Mouse (Mus musculus) gastrocnemius, postnatal 36 days (tissue): Measurements from ENCODE around the gene 4921507P07Rik. TPM values are rescaled to one million over a fixed set of nuclear protein-coding genes. Genes with fewer than 3 reads are reported as not detected.
A peak's percentile ranks its signal among the peaks of the same experiment; 100 is the strongest.
"Not testable (repeated sequence)": the region's sequence is repeated elsewhere in the genome, so short reads cannot be mapped to it uniquely, and the experiment has no call there.

Source experiments
- DNase-seq, 2 experiments: peaks; one replicate each; pipeline ENCODE4 v3.0.0; 2022
- intact Hi-C: fragments of 180-260 bp; cut with DNase I; formaldehyde crosslinking; loops from one replicate; pipeline ENCODE4 v1.15.1; 2025
- long read RNA-seq, 2 experiments: library from polyadenylated mRNA; stranded (forward); transcript quantifications; one replicate each; pipeline ENCODE4 v2.0.0; 2021
- total RNA-seq, 2 experiments: library from RNA; stranded (reverse); gene quantifications; 2 replicates each; pipeline ENCODE4 v1.2.3; 2021

Gene 4921507P07Rik
- under 1 TPM; 0.48 to 0.59 TPM for total RNA-seq
- long read RNA-seq, experiment 1 = 0 reads
- long read RNA-seq, experiment 2 = 0 reads

DNA sequence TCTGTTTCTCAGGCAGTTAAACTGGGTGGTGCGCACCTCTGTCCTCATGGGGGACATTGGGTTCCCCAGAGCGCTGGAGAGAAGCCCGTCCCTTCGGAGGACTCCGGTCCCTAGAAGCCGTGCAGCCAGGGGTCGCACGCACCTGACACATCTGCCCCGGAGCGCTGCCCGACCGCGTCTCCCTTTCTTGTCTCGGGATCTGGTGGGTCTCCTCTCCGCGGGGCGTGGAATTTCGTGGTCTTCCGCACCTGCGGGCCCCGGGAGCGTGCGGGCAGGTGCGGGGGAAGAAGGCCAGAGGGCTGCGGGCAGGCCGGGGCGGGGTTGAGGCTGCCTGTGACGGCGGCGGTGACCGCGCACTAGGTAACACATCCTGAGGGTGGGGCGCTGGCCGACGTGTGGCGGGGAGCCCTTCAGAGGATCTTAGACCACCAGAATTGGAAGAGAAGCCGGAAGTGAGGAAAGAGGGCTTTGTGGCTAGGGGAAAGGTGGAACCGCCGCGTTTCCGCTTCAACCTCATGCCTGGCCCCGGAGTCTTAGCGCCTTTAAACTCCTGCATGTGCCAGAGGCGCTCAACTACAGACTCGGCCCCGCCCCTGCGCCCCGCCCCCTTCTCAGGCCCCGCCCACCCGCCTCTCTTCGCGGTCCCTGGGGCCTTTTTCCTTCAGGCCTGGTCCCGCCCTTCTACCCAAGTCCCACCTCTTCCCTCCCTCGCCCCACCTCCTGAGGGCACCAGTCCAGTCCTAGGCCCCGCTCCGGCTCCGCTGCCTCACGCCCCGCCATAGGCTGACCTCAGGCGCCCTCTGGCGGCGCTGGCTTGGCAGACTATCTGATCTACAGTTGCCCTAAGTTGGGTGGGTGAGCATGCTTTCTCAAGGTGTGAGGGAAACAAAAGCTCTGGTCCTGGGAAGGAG is at the start of gene 4921507P07Rik:
Gene 4921507P07Rik, minus strand, starts transcription at position 332 of the 911 bp plus-strand sequence.
- intact Hi-C loops = no loop called here
- DNase-seq = peak; percentile 92 to 95

DNA sequence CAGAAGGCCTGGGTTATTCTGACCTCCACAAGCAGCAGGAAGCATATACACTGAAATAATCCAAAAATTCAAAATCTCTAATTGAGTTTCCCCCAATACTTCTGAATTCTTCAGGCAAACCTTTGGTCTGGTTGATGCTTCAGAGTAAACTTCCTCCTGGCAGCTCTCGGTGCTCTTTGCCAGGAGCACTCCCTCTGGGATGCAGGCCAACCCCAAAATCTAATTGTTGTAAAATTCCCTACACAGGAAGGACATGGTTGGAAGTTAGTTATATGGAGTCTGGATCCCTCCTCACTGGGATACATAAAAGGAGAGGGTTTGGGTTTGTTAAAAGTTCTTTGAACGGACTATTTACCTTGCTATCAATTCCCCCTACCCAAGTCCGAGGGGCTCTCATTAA is 48.3 kb upstream of the 4921507P07Rik start:
- no peak for DNase-seq
- intact Hi-C loops = no loop called here

DNA sequence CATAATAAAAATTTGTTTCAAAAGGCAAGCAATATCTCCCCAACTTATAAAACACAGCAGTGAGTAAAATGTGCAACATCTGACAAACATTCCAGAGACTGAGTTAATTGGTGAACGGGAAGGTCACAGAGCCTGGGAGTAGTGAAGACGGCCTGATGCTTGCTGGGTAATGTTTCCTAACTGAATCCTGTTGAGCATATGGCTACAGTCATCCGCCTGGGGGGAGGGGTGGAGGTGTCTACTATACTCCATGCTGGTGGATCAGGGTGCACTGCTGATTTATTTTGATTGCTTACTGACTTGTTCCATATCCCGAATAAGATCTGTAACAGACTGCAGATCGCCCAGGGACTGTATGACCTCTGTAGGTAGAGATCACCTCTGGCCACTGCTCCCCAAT is 45.5 kb upstream of the 4921507P07Rik start:
- intact Hi-C loops = no loop called here
- no peak for DNase-seq

DNA sequence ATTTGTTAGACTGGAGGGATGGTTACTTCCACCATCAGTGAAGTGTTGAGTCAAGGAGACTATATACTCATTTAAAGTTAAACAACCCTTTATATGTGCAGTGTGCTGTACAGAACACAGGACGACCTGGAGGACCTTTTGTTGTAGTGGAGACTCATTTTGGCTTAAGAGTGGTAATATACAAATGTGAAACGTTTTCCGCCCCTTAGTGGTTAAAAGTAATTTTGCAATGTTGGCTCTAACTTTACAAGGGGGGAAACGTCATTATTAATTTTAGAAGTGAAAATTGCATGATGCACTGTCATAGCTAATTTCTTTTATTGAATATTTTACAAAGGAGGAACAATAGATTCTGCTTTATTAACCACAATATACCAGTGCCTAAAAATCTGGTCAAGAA is 43.9 kb upstream of the 4921507P07Rik start:
- DNase-seq = no peak
- intact Hi-C loops = no loop called here

DNA sequence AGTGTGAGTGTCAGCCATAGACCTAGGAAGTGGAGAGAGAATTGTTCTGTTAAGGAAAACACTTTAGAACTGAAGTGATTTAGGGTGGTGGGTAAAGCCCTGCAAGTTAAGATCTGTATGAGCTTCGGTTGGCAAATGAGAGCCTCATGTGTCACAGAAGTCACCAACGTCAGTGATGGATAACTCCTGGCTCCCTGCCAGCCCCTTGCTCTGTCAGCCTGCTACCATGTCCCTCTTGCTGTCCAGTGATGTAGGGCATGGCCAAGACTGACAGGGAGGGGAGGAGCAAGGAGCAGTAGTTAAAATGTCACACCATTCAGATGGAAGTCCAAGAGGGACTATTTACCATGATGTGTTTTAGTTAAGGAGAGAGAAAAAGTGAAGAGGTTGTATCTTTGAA is 43.2 kb upstream of the 4921507P07Rik start:
- no peak for DNase-seq
- intact Hi-C loops = no loop called here

DNA sequence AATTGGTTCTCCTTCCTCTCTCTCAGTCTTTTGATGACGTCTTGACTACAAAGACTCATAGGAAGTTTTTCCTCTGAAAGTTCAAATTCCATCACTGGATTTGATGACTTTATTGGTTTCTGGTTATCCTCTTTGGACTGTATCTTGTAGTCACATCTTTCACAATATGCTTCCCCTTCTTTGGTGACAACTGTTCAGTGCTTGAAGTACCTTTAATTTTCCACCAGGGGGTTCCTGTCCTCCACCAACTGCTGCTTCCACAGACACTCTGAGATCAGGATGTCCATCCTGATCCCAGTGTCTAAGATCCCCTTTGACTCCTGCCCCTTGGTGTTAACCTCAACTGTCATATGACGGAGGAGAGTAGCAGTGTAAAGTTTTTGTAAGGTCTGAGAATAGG is 29.7 kb upstream of the 4921507P07Rik start:
- intact Hi-C loops, DNase-seq: not testable (repeated sequence)

DNA sequence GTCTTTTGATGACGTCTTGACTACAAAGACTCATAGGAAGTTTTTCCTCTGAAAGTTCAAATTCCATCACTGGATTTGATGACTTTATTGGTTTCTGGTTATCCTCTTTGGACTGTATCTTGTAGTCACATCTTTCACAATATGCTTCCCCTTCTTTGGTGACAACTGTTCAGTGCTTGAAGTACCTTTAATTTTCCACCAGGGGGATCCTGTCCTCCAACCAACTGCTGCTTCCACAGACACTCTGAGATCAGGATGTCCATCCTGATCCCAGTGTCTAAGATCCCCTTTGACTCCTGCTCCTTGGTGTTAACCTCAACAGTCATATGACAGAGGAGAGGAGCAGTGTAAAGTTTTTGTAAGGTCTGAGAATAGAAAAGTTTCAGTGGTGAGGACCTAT is 21.8 kb upstream of the 4921507P07Rik start:
- intact Hi-C loops, DNase-seq: not testable (repeated sequence)

DNA sequence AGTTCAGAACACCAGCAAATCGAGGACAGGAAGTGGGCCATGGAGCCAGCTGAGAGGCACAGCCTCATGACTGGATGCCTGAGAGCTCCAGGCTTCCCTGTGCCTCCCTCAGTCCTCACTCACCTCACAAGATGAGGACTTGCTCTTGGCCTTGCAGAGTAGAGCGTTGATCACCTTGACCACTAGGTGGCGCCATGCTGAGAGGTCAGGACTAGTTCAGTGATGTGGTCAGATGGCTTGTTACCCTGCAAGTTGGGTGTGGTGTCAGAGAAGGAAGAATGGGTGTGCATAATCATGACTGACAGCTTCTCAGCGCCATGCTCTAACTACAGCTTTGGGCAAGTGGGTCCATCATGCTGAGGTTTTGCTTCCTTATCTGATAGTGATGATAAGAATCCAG is 5.2 kb upstream of the 4921507P07Rik start:
- intact Hi-C loops = no loop called here
- DNase-seq = no peak

DNA sequence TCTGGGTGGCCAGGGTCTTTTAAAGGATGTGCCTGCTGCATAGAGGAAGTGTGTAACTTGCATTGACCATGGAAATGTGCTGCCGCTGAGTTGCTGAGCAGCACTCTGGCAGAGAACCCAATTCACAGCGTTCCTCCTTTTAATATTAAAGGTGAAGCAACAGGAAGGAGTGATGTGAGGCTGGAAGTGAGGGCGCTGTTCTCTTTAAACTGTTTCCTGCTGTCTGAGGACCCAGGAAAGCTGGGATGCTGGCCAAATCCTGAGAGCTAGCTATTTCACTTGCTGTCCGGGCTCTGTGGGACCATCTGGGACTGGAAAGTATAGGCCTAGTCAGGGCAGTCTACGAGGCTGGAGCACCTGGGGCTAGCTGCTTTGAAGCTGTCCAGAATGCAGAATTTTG is 2.1 kb upstream of the 4921507P07Rik start:
- intact Hi-C loops = no loop called here

DNA sequence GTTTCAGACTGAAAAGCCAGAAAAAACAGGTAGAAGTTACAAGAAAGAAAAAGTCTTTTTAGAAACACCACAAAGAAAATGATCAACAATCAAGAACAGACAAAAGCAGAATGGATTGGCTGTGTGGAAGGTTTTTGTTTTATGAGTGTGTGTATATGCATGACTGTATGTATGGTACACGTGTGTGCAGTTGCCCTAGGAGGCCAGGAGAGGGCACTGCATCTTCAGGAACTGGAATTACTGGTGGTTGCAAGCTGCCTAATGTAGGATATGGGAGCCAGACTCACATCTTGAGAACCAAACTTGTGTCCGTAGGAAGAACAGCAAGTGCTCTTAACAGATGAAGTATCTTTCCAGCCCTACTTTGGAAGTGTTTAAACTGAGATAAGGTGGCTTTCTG is 2.1 kb downstream of the 4921507P07Rik start:
- intact Hi-C loops = no loop called here
- DNase-seq = no peak

More for the DNA sequence above, 2.1 kb upstream of the 4921507P07Rik start:
- DNase-seq = no peak

DNA sequence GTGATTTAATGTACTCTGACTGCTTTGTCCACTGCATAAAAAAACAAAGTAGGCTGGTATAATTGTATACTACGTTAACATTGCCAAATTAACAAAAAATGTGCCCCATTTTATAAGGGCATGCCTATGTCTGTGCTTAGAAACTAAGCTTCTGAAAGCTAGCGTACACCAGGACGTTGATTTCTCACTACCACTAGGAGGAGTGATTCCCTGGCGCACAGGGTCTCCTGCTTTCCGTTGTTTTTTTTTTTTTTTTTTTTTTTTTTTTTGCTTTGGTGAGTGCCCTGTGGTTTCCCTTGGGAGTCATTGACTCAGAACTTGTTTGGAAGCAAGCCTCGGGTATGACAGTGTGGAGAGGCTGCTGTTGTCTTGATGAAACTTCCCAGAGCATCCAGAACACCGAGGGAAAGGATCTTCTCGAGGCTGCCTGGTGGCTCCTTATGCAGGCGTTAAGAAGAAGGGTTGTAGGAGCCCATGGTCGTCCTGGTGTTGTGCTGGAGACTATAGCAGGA is 3.0 kb downstream of the 4921507P07Rik start:
- DNase-seq = no peak
- intact Hi-C loops = no loop called here

DNA sequence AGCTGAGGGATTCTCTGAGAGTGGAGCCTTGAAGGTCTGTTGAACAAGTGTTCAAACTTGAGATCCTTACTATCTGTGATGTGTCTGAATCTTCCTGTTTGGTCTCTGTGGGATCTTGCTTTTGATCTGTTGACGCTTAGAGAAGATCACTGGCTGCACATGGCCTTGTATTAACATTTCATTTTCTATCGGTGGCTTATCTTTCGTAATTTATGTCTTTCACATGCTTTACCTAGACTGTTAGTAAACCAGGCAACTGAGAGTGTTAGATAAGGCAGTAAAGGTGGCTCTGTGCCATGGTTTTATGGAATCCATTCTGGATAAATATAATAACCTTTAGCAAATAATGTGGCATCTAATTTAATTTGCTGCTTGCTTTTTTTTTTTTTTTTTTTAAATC is 6.2 kb downstream of the 4921507P07Rik start:
- intact Hi-C loops = no loop called here
- no peak for DNase-seq

DNA sequence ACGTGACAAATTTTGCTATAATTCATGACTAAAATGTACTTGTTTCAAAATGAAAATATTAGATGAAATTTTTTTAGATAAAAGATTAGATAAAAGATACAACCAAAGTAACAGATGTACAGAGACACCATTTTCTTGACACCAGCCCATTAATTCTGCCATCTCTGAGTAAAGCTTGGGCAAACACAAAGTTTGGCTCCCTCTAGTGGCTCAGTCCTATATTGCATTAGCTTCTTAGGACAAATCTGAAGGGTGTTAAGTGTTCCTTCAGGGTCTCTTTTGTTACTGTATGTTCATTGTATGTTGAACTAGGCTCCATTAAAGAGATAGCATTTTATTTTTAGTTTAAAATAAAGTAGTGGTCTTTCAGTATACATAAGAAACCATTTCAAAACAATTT is 8.2 kb downstream of the 4921507P07Rik start:
- DNase-seq = peak in 1 of 2 experiments; percentile 12
- intact Hi-C loops = no loop called here

DNA sequence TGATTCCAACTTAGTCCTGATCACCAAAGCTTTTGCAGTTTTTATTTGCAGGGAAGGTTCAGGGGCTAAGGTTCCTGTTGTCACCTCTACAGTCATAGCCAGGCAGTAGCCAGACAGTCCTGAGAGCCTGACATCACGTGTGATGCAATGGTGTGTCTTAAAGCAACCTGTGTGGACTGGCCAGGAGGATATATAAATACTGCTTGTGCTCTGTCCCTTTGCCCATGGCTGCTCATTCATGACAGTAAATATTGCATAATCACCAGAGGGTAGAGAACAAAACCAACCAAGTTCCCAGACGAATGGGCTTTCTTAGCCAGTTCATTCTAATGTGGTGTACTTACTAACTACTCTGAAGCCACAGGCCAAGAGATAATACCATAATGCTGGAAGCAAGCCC is 9.0 kb downstream of the 4921507P07Rik start:
- intact Hi-C loops = no loop called here
- no peak for DNase-seq

DNA sequence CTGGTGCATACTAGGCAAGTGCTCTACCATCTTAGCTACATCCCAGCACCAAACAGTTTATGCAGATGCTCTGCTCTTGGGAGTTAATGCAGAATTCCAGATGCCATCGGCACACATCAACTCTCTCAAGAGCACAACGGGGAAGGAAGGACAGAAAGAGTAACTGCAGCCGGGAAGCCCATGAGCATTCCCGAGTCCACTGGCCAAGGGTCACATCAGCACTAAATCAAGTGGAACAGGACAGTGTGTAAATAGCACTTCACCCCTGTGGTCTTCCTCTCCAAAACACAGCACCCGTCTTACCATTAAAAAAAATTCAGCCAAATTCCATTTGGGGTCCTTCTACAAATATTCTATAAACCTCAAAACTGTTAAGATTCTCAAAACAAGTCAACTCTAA is 10.1 kb downstream of the 4921507P07Rik start:
- no peak for DNase-seq
- intact Hi-C loops = no loop called here

DNA sequence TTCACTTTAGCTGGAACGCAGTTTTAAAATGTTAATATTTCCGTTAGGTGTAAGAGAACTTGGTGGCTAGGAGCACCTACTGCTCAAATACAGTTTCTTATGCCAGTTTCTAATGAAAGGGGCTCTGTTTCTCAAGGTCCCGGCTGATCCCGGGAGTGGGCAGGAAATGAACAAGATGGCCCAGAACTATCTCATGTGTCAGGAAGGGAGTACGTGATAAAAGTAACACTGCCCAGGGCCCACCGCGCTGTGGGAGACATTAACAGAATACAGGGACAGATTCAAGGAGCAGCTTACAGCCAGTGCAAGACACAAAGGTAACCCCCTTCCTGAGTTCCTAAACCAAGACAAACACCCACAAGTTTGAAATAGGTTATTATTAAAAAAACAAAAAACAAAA is 10.7 kb downstream of the 4921507P07Rik start:
- no peak for DNase-seq
- intact Hi-C loops = no loop called here

DNA sequence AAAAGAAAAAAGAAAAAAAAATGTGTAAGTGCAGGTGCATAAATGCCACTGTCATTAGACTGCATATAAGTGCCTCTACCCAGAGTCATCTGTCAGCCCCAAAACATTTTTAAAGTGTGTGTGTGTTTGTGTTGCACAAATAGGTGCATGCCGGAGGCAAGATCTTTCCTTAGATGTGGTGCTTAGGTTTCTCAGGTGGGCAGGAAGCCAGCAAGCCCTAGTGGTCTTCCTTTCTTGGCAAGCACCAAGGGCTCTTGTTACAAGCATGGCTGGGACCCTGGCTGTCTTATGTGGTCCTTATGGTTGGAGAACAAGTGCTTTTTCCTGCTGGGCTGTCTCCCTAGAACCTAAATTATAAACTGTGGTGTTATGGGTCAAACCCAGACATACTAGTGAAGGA is 24.8 kb downstream of the 4921507P07Rik start:
- intact Hi-C loops = no loop called here
- DNase-seq = no peak

DNA sequence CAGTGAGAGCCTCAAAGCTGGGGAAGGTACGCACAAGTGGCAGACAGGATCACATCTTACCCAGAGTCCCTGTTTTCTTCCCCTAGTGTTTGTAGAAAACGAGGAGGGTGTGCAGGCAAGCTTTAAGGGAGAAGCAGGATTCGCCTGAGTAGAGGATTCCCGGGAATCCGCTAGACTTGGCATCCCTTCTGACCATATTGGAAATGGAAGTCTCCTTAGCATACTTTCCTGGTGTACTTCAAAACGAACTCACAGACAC is 29.5 kb downstream of the 4921507P07Rik start:
- intact Hi-C loops = no loop called here
- DNase-seq = no peak

DNA sequence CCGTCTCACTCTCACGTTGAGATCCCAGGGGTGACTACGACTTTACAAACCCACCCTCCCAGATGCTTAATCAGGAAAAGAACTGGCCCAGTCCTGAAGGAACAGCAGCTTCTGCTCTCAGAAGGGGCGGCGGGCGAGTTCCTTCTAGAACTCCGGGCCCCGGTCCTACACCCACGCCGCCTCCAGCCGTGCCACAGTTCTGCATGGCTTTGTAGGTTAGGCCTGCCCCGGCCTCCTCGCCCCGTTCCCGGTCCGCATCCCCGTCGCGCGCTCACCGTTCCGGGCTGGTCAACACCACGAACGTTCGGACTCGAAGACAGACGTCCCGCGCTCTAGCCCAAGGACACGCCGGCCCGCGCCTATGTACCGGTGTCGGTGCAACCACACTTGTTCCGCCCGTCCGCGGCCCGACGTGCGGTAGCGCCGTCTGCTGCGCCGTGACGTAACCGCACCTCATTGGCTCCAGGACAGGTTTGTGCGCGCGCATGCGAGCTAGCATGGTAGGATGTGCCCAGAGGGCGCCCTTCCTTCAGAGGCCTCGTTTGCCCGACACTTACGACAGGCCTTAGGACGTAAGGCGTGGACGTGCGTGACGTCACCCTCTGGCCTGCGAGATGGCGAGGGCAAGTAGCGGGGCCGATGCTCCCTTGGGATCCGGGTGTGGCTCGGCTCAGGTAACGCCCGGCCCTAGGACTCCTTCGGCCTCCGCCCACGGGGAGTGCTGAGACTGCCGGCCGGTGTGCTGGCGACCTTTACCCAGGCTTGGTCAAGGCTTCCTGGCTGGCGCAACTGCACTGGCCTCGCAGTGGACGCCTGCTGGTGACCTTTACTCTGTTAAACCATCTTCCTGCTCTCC is 30.1 kb downstream of the 4921507P07Rik start, which contains the start of gene Cycs:
Gene Cycs, minus strand, starts transcription at position 398 of the 856 bp plus-strand sequence.
- peak; percentile 99 for DNase-seq
- intact Hi-C loops = no loop called here

DNA sequence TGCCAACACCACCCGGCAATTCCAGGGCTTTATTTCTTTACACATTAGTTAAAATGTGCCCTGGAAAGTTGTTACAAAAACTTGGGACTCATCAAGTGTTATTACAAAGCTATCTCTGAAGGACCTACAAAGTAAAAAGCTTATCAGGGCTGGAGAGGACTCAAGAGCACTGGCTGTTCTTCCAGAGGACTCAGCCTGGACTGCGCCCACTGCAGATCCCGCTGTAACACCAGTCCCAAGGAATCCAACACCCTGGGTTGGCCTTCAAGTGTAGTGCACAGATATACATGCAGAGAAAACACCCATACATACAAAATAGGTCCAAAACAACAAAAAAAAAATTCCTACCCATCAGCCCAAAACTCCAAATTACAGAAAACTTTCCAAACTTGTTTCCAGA is 32.8 kb downstream of the 4921507P07Rik start:
- no peak for DNase-seq
- intact Hi-C loops = no loop called here

DNA sequence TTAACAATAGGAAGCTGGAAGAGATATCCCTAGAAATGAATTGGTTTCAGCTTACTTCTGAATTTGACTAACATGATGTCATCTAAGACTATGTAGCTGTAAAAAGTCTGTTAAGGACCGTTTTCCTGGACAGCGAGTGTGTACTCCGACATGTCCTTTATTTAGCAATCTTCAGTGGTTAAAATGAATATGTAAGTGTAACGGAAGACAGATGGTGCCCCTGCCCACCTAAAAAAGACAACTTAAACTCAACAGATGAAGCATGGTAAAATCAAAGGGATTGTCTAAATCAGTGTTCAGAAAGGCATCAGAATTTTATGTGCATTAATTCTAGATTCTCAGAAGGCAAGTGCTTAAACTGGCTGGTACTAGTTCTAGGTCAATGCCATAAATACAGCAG is 34.0 kb downstream of the 4921507P07Rik start:
- intact Hi-C loops = no loop called here
- DNase-seq = no peak
